Mouse (Mus musculus): ENCODE results near the gene Gm10337. TPM values are rescaled to one million over a fixed set of nuclear protein-coding genes. Genes with fewer than 3 reads are reported as not detected.

Gm10337 gene
- polyA plus RNA-seq (2014; fragmentation: Illumina TruSeq; extraction: RNeasy Lipid Tissue Mini Kit (QIAGEN cat#74804); ENCODE audit: insufficient read depth, low read depth, low replicate concordance), result not detected

GRCm38 (mm10) chr15:102503447-102503846, at the start of gene Gm10337:
Gene Gm10337 (plus strand): TSS chr15:102503722.

DNA sequence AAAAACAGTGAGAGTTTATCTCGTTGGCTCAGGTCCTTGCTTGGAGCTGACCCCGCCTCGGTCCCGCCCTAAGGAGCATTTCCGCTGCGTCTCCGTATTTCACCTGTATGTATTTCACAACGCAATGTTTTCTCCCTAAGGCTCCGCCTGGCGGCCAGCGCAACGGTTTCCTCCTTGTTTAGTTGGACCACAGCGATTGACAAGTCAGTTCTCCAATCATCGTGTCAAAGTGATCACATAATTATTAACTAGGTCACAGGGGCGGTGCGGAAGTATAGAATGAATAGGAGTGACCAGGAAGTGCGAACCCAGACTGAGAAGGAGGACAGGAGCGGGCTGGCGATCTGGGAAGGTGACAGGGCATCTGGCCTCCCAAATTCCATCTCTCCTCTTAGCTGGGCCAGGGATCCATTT, 44.6 kb upstream of the Gm10337 start, which contains the start of gene Prr13:
Prr13 (plus strand) TSS at position 125 of the 414 bp plus-strand sequence.

DNA sequence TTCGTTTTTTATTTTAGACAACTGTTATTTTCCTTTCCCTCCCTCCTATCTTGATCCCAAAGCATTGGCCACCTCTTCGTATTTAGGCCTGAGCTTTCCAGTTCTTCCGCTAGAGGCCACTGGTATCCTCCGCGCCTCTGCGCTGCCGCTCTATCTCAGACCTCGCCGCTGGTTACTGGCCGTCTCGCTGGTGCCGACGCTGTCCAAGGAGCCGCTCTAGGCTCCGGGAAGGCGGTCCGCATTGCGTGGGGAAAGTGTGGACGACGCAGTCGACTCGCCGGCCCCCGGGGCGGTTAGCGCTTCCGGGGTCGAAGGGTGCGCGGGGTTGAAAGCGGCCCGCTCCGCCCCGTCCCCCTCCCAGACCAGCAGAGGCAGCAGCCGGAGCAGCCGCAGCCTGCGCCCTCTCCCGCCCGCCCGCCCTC, 33.3 kb upstream of the Gm10337 start, which contains the start of gene Pcbp2:
Pcbp2 (plus strand) TSS at position 357 of the 422 bp plus-strand sequence.

DNA sequence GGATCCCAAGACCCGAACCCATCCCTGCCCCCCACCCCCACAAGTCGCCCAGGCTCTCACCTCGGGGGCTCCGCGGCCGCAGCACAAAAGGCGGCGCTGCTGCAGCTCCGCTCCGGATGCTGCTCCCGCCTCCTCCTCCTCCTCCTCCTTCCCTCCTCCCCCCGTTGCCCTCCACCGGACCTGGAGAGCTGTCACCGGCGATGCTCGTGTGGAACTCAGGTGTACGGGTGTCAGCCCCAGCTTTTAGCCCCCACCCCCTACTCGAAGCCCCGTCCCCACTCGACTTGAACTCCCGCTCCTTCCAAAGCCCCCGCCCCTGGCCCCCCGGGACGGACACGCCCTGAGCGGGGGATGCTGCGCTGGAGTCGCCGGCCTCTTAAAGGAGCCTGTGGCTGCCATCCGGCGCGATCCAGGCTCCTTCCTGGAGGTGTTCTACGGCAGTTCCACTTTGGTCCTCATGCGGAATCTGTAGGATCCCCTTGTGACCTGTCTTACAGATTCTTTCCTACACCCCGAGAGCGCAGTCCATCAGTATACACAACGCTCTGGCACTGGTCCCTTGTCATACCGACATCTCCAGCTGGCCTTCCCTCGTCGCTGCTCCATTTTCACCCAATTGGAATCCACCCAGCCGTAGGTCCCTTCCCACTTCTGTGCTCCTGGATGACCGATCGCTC, 13.3 kb downstream of the Gm10337 start, which contains the start of gene Map3k12:
Map3k12 (minus strand) TSS at position 337 of the 677 bp plus-strand sequence.

GRCm38 (mm10) chr15:102517976-102518858, 14.7 kb downstream of the Gm10337 start, which contains the start of gene Tarbp2:
Gene Tarbp2 (plus strand): TSS chr15:102518192.

GRCm38 (mm10) chr15:102524892-102525485, 21.5 kb downstream of the Gm10337 start, which contains the start of gene Npff:
Gene Npff (minus strand): TSS chr15:102524942.

Other genes starting within 250 kb of the Gm10337 start
- gene Rarg, start 246.2 kb upstream of the Gm10337 start, polyA plus RNA-seq (2014; fragmentation: Illumina TruSeq; extraction: RNeasy Lipid Tissue Mini Kit (QIAGEN cat#74804); ENCODE audit: insufficient read depth, low read depth, low replicate concordance), result 32.8 TPM
- gene Gm9918, start 233.2 kb upstream of the Gm10337 start, polyA plus RNA-seq (2014; fragmentation: Illumina TruSeq; extraction: RNeasy Lipid Tissue Mini Kit (QIAGEN cat#74804); ENCODE audit: insufficient read depth, low read depth, low replicate concordance), result 0.10 TPM
- 38.5 TPM for gene Mfsd5, start 224.3 kb upstream of the Gm10337 start, polyA plus RNA-seq (2014; fragmentation: Illumina TruSeq; extraction: RNeasy Lipid Tissue Mini Kit (QIAGEN cat#74804); ENCODE audit: insufficient read depth, low read depth, low replicate concordance)
- 1.2 TPM for gene Espl1, start 207.5 kb upstream of the Gm10337 start, polyA plus RNA-seq (2014; fragmentation: Illumina TruSeq; extraction: RNeasy Lipid Tissue Mini Kit (QIAGEN cat#74804); ENCODE audit: insufficient read depth, low read depth, low replicate concordance)
- 792 TPM for gene Pfdn5, start 177.6 kb upstream of the Gm10337 start, polyA plus RNA-seq (2014; fragmentation: Illumina TruSeq; extraction: RNeasy Lipid Tissue Mini Kit (QIAGEN cat#74804); ENCODE audit: insufficient read depth, low read depth, low replicate concordance)
- 41.8 TPM for gene Myg1, start 172.0 kb upstream of the Gm10337 start, polyA plus RNA-seq (2014; fragmentation: Illumina TruSeq; extraction: RNeasy Lipid Tissue Mini Kit (QIAGEN cat#74804); ENCODE audit: insufficient read depth, low read depth, low replicate concordance)
- 13.3 TPM for gene Aaas, start 153.0 kb upstream of the Gm10337 start, polyA plus RNA-seq (2014; fragmentation: Illumina TruSeq; extraction: RNeasy Lipid Tissue Mini Kit (QIAGEN cat#74804); ENCODE audit: insufficient read depth, low read depth, low replicate concordance)
- not detected for gene Sp7, start 136.5 kb upstream of the Gm10337 start, polyA plus RNA-seq (2014; fragmentation: Illumina TruSeq; extraction: RNeasy Lipid Tissue Mini Kit (QIAGEN cat#74804); ENCODE audit: insufficient read depth, low read depth, low replicate concordance)
- 12.7 TPM for gene Sp1, start 97.6 kb upstream of the Gm10337 start, polyA plus RNA-seq (2014; fragmentation: Illumina TruSeq; extraction: RNeasy Lipid Tissue Mini Kit (QIAGEN cat#74804); ENCODE audit: insufficient read depth, low read depth, low replicate concordance)
- 9.2 TPM for gene Amhr2, start 58.4 kb upstream of the Gm10337 start, polyA plus RNA-seq (2014; fragmentation: Illumina TruSeq; extraction: RNeasy Lipid Tissue Mini Kit (QIAGEN cat#74804); ENCODE audit: insufficient read depth, low read depth, low replicate concordance)
- 139 TPM for gene Prr13, start 44.7 kb upstream of the Gm10337 start, polyA plus RNA-seq (2014; fragmentation: Illumina TruSeq; extraction: RNeasy Lipid Tissue Mini Kit (QIAGEN cat#74804); ENCODE audit: insufficient read depth, low read depth, low replicate concordance)
- gene Pcbp2, start 33.2 kb upstream of the Gm10337 start, polyA plus RNA-seq (2014; fragmentation: Illumina TruSeq; extraction: RNeasy Lipid Tissue Mini Kit (QIAGEN cat#74804); ENCODE audit: insufficient read depth, low read depth, low replicate concordance), result 289 TPM
- 3.0 TPM for gene Map3k12, start 13.3 kb downstream of the Gm10337 start, polyA plus RNA-seq (2014; fragmentation: Illumina TruSeq; extraction: RNeasy Lipid Tissue Mini Kit (QIAGEN cat#74804); ENCODE audit: insufficient read depth, low read depth, low replicate concordance)
- 23.7 TPM for gene Tarbp2, start 14.5 kb downstream of the Gm10337 start, polyA plus RNA-seq (2014; fragmentation: Illumina TruSeq; extraction: RNeasy Lipid Tissue Mini Kit (QIAGEN cat#74804); ENCODE audit: insufficient read depth, low read depth, low replicate concordance)
- gene Npff, start 21.2 kb downstream of the Gm10337 start, polyA plus RNA-seq (2014; fragmentation: Illumina TruSeq; extraction: RNeasy Lipid Tissue Mini Kit (QIAGEN cat#74804); ENCODE audit: insufficient read depth, low read depth, low replicate concordance), result 3.4 TPM
- gene Gm28047, start 121.3 kb downstream of the Gm10337 start, polyA plus RNA-seq (2014; fragmentation: Illumina TruSeq; extraction: RNeasy Lipid Tissue Mini Kit (QIAGEN cat#74804); ENCODE audit: insufficient read depth, low read depth, low replicate concordance), result not detected
- 48.0 TPM for gene Atf7, start 121.7 kb downstream of the Gm10337 start, polyA plus RNA-seq (2014; fragmentation: Illumina TruSeq; extraction: RNeasy Lipid Tissue Mini Kit (QIAGEN cat#74804); ENCODE audit: insufficient read depth, low read depth, low replicate concordance)
- 300 TPM for gene Atp5g2, start 168.6 kb downstream of the Gm10337 start, polyA plus RNA-seq (2014; fragmentation: Illumina TruSeq; extraction: RNeasy Lipid Tissue Mini Kit (QIAGEN cat#74804); ENCODE audit: insufficient read depth, low read depth, low replicate concordance)
- 44.1 TPM for gene Calcoco1, start 218.5 kb downstream of the Gm10337 start, polyA plus RNA-seq (2014; fragmentation: Illumina TruSeq; extraction: RNeasy Lipid Tissue Mini Kit (QIAGEN cat#74804); ENCODE audit: insufficient read depth, low read depth, low replicate concordance)